Mouse (Mus musculus): Measurements from ENCODE around the gene Faxc.

The Faxc gene

GRCm38 (mm10) chr4:22029951-22030350 is 98.8 kb downstream of the Faxc start:
- DNase-seq (ENCODE audit: low spot score in 2 of 2) = no peak

Measured in cerebellum, postnatal 4 days (tissue).